Mouse (Mus musculus): Measurements from ENCODE around the gene Zfp57. TPM values are rescaled to one million over a fixed set of nuclear protein-coding genes. Genes with fewer than 3 reads are reported as not detected.

The Zfp57 gene
- total and polyA plus RNA-seq, 3 experiments = 0.26 TPM; not detected in 2

GRCm38 (mm10) chr17:36971172-36971850 is 29.7 kb upstream of the Zfp57 start:
- Histone ChIP-seq H3K27ac (ENCODE audit: insufficient read depth, low read depth) (no peak overlapping the region), H3K9ac (ENCODE audit: insufficient read depth, low read depth) (no peak overlapping the region), H3K36me3 (replicated peaks in 1 of 2; ENCODE audit: control insufficient read depth in 1 of 2, insufficient read depth in 1 of 2, low read length in 1 of 2) (no peaks in the 10 kb centered on the region), H3K4me3 (replicated peaks in 1 of 3; ENCODE audit: low read depth in 2 of 3, low read length in 2 of 3, poor library complexity in 1 of 3) (no peak overlapping the region), H3K27me3 (replicated peaks) (no peaks in the 10 kb centered on the region), H3K9me3 (replicated peaks; ENCODE audit: low read length) (no peaks in the 10 kb centered on the region), H3K79me2 (replicated peaks; ENCODE audit: control insufficient read depth, extremely low read depth, insufficient read depth, poor library complexity, severe bottlenecking) (no peaks in the 10 kb centered on the region), H3K4me1 (ENCODE audit: control insufficient read depth in 1 of 2, insufficient read depth in 2 of 2) (peaks cover 0 to 11% of the 10 kb centered on the region in 2 experiments; a peak in 2 of 4 replicates), H3K4me2 (ENCODE audit: insufficient read depth, low read depth, poor library complexity, severe bottlenecking) (no peak overlapping the region)
- dilution Hi-C loops (cut with MboI; ENCODE audit: extremely low pct_ligation_motif_present, extremely low pct_unique_long_range_greater_than_20kb, low sequenced_read_pairs) = no loop called here
- in situ Hi-C loops (cut with MboI; ENCODE audit: low pct_ligation_motif_present, low pct_unique_long_range_greater_than_20kb, low sequenced_read_pairs) = no loop called here
- no peak for TF ChIP-seq ETS1 (conservative IDR thresholded peaks at IDR 0.05; ENCODE audit: low read depth, low read length)
- 0 out of 2 replicates have a peak, but pooled peaks have one; percentile 18 for TF ChIP-seq EP300 (IDR thresholded peaks at IDR 0.05; ENCODE audit: low read length)
- TF ChIP-seq JUND (conservative IDR thresholded peaks at IDR 0.05; ENCODE audit: low read depth, low read length) = no peak
- DNase-seq (ENCODE audit: extremely low read depth) = no peak

DNA sequence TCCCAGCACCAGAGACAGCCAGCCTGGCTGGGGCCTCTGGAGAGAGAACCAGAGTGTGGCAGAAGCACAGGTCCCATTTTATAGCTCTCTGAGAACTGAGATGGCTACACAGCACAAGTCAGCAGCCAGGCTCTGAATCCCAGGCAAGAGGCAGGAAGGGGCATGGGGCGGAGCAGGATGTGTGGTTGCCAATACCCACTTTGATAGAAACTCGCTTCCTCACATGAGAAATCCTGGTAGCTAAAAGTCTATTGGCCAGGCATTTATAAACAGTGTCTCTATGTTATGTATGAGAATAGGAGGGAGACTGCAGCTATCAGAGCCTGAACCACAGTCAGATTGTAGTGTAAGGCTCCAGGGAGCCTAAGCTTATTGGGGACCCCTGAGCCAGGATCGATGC is 28.2 kb upstream of the Zfp57 start:
- Histone ChIP-seq H3K9ac (ENCODE audit: insufficient read depth, low read depth) (no peak overlapping the region), H3K4me1 (ENCODE audit: control insufficient read depth in 1 of 2, insufficient read depth in 2 of 2) (peaks cover 0 to 9% of the 10 kb centered on the region in 2 experiments; a peak in 2 of 4 replicates), H3K79me2 (replicated peaks; ENCODE audit: control insufficient read depth, extremely low read depth, insufficient read depth, poor library complexity, severe bottlenecking) (no peaks in the 10 kb centered on the region), H3K4me3 (replicated peaks in 1 of 3; ENCODE audit: low read depth in 2 of 3, low read length in 2 of 3, poor library complexity in 1 of 3) (no peak overlapping the region), H3K4me2 (ENCODE audit: insufficient read depth, low read depth, poor library complexity, severe bottlenecking) (no peak overlapping the region), H3K36me3 (replicated peaks in 1 of 2; ENCODE audit: control insufficient read depth in 1 of 2, insufficient read depth in 1 of 2, low read length in 1 of 2) (no peaks in the 10 kb centered on the region), H3K27ac (ENCODE audit: insufficient read depth, low read depth) (no peak overlapping the region), H3K27me3 (replicated peaks) (no peaks in the 10 kb centered on the region), H3K9me3 (replicated peaks; ENCODE audit: low read length) (no peaks in the 10 kb centered on the region)
- no peak for DNase-seq (ENCODE audit: extremely low read depth)
- dilution Hi-C loops (cut with MboI; ENCODE audit: extremely low pct_ligation_motif_present, extremely low pct_unique_long_range_greater_than_20kb, low sequenced_read_pairs) (no loop called here), in situ Hi-C loops (cut with MboI; ENCODE audit: low pct_ligation_motif_present, low pct_unique_long_range_greater_than_20kb, low sequenced_read_pairs) (no loop called here)
- no peak for TF ChIP-seq ZC3H11A (IDR thresholded peaks at IDR 0.05; ENCODE audit: low read depth, low read length)
- no peak for TF ChIP-seq ZMIZ1 (IDR thresholded peaks at IDR 0.05; ENCODE audit: low read depth, low read length)
- no peak for TF ChIP-seq GABPA (IDR thresholded peaks at IDR 0.05; ENCODE audit: insufficient replicate concordance, low read depth, low read length)
- TF ChIP-seq UBTF (IDR thresholded peaks at IDR 0.05; ENCODE audit: low read depth, low read length) = no peak
- no peak for TF ChIP-seq ZKSCAN1 (IDR thresholded peaks at IDR 0.05; ENCODE audit: borderline replicate concordance, low read depth, low read length)
- TF ChIP-seq ZNF384 (IDR thresholded peaks at IDR 0.05; ENCODE audit: low read depth, low read length) = no peak
- no peak for TF ChIP-seq RCOR1 (conservative IDR thresholded peaks at IDR 0.05; ENCODE audit: low read depth, low read length)
- TF ChIP-seq BHLHE40 (IDR thresholded peaks at IDR 0.05; ENCODE audit: low read depth, low read length) = no peak
- TF ChIP-seq ETS1 (conservative IDR thresholded peaks at IDR 0.05; ENCODE audit: low read depth, low read length) = no peak
- TF ChIP-seq MEF2A (IDR thresholded peaks at IDR 0.05; ENCODE audit: borderline replicate concordance, low read depth, low read length) = no peak
- TF ChIP-seq PAX5 (IDR thresholded peaks at IDR 0.05; ENCODE audit: low read length) = no peak
- TF ChIP-seq USF1 (IDR thresholded peaks at IDR 0.05; ENCODE audit: low read depth, low read length) = no peak
- no peak for TF ChIP-seq E2F4 (IDR thresholded peaks at IDR 0.05; ENCODE audit: insufficient replicate concordance, low read depth, low read length)
- TF ChIP-seq CTCF (conservative IDR thresholded peaks at IDR 0.05 in 1 of 2, IDR thresholded peaks at IDR 0.05 in 1 of 2; ENCODE audit: low read depth in 2 of 2, low read length in 2 of 2) = no peak
- TF ChIP-seq KAT2A (IDR thresholded peaks at IDR 0.05; ENCODE audit: insufficient replicate concordance, low read length) = no peak
- TF ChIP-seq JUND (conservative IDR thresholded peaks at IDR 0.05; ENCODE audit: low read depth, low read length) = no peak
- no peak for TF ChIP-seq SIN3A (IDR thresholded peaks at IDR 0.05; ENCODE audit: low read length)

Data from CH12.LX (cell line).